32 mouse cellular contexts compared by ENCODE assay signal in genomic region chr3:116277146-116277545, GRCm38 (mm10). TPM values are rescaled to one million over a fixed set of nuclear protein-coding genes. Genes with fewer than 3 reads are reported as not detected.
"Had no signal": no experiment of that assay in that cellular context is flagged by ENCODE, and none has a peak within 500 bp of the region (broad histone marks: within the 10 kb centered on the region; RNA-seq: fewer than 3 reads in every experiment).

No protein-coding gene starts in this region.

- H3K27ac ChIP-seq: embryonic facial prominence, embryonic 10.5 days; embryonic facial prominence, embryonic 12.5 days; embryonic facial prominence, embryonic 13.5 days; embryonic facial prominence, embryonic 15.5 days; forebrain, embryonic 10.5 days; forebrain, embryonic 12.5 days; forebrain, embryonic 13.5 days; forebrain, embryonic 15.5 days; gastrocnemius, adult 2 months had no signal

- ATAC-seq: forebrain, embryonic 13.5 days; forebrain, embryonic 14.5 days; forebrain, embryonic 15.5 days; forebrain, embryonic 16.5 days; forebrain, postnatal 0 days had no signal

- H3K36me3 ChIP-seq: forebrain, embryonic 15.5 days had no signal

- H3K27me3 ChIP-seq: embryonic facial prominence, embryonic 12.5 days; embryonic facial prominence, embryonic 13.5 days; embryonic facial prominence, embryonic 15.5 days; forebrain, embryonic 12.5 days; forebrain, embryonic 13.5 days; forebrain, embryonic 15.5 days had no signal

- DNase-seq: cerebellum, adult 18-20 months; cerebellum, adult 2 months; cerebellum, adult 8-10 months; cerebellum, adult 9-10 months; cerebellum, adult 9-11 months; cerebellum, postnatal 10 days; cerebellum, postnatal 14 days; cerebellum, postnatal 25 days; cerebellum, postnatal 36 days; embryo, embryonic 11 days; forebrain, postnatal 0 days; gastrocnemius, adult 2 months; gastrocnemius, postnatal 10 days; gastrocnemius, postnatal 14 days; gastrocnemius, postnatal 25 days; gastrocnemius, postnatal 36 days; heart, adult 18-20 months had no signal

- H3K9ac ChIP-seq: embryonic facial prominence, embryonic 12.5 days; embryonic facial prominence, embryonic 13.5 days; embryonic facial prominence, embryonic 15.5 days; forebrain, embryonic 12.5 days; forebrain, embryonic 13.5 days; forebrain, embryonic 15.5 days; forebrain, postnatal 0 days had no signal

- H3K4me2 ChIP-seq: embryonic facial prominence, embryonic 12.5 days; embryonic facial prominence, embryonic 13.5 days; embryonic facial prominence, embryonic 15.5 days; forebrain, embryonic 12.5 days; forebrain, embryonic 13.5 days; forebrain, embryonic 15.5 days had no signal

- H3K4me3 ChIP-seq: embryonic facial prominence, embryonic 10.5 days; embryonic facial prominence, embryonic 12.5 days; embryonic facial prominence, embryonic 13.5 days; embryonic facial prominence, embryonic 15.5 days; erythroblast, embryonic 14.5 days; forebrain, embryonic 10.5 days; forebrain, embryonic 12.5 days; forebrain, embryonic 13.5 days; forebrain, embryonic 15.5 days; gastrocnemius, adult 2 months had no signal

- H3K4me1 ChIP-seq: embryonic facial prominence, embryonic 10.5 days; embryonic facial prominence, embryonic 12.5 days; embryonic facial prominence, embryonic 13.5 days; embryonic facial prominence, embryonic 15.5 days; forebrain, embryonic 10.5 days; forebrain, embryonic 12.5 days; forebrain, embryonic 13.5 days; forebrain, embryonic 15.5 days had no signal

- H3K9me3 ChIP-seq: embryonic facial prominence, embryonic 10.5 days; embryonic facial prominence, embryonic 12.5 days; embryonic facial prominence, embryonic 13.5 days; embryonic facial prominence, embryonic 15.5 days; forebrain, embryonic 10.5 days; forebrain, embryonic 12.5 days; forebrain, embryonic 13.5 days; forebrain, embryonic 15.5 days had no signal

RNA-seq across cellular contexts. Expression of gene Gpr88, which starts 23.8 kb away (rescaled TPM):
- total RNA-seq: common myeloid progenitor, adult 5-6 weeks; gastrocnemius, adult 18-20 months; gastrocnemius, adult 2 months; gastrocnemius, adult 8-10 months; gastrocnemius, postnatal 25 days; gastrocnemius, postnatal 36 days; granulocyte monocyte progenitor cell, adult 5-6 weeks had no signal
- polyA plus RNA-seq: erythroblast, embryonic 14.5 days; forebrain, embryonic 10.5 days had no signal
